Mouse (Mus musculus): Measurements from ENCODE around the gene Cdpf1.

The Cdpf1 gene

GRCm38 (mm10) chr15:85757768-85758167, 53.7 kb downstream of the Cdpf1 start:
- DNase-seq = no peak

Measured in thymus, adult 18-20 months (tissue).